Mouse (Mus musculus): ENCODE results near the gene Fst. TPM values are rescaled to one million over a fixed set of nuclear protein-coding genes. Genes with fewer than 3 reads are reported as not detected.

The Fst gene
- polyA plus RNA-seq, 1 experiment from 2014 or later = 81.2 TPM

DNA sequence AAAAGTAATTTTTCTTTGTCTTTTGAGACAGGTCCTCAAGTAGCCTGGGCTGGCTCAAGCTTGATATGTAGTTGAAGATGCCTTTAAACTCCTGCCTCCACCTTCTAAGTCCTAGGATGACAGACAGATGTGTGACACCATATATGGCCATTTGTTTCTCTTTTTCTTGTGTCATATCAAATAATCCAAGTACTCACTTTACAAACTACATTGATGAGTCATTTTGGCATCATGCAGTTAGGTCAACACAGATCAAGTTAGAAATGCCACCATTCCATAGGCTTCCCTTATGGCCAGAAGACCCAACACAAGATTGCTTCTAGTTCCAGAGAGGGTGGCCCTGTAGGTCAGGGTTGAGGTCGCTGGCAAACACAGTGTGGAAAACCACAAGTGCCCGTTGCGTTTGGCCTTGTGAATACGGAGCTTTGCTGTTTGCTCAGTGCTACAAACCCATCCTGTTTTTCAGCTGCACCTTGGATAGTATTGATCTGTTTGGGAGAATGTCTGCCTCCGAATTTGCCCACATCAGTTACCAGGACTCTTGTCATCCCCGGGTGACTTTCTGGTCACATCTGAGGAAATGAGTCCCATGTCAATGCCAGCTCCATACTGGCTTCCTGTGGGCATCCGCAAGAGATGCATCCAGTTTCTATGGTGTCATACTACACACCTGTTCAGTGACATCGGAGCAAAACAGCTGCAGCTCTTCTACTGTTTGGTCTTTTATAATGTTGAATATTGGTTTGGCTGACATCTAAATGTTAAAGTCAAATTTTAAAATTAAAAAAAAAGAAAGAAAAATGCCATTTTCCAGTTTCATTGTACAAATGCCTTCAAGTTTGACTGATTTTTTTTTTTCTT, 4.0 kb upstream of the Fst start:
- H3K27me3 ChIP-seq (ENCODE audit: control insufficient read depth, insufficient read depth, low read length) = no peaks in the 10 kb centered on the region
- H3K9ac ChIP-seq (replicated peaks; ENCODE audit: low read depth, low read length) = no peak overlapping the region
- no peaks in the 10 kb centered on the region for H3K36me3 ChIP-seq (ENCODE audit: control insufficient read depth, insufficient read depth, low read length)
- no peak overlapping the region for H3K27ac ChIP-seq (ENCODE audit: low read length)
- H3K4me2 ChIP-seq (replicated peaks; ENCODE audit: low read depth, low read length) = no peak overlapping the region
- 67% methylated on average over 8 of the region's 8 CpGs for WGBS
- H3K4me3 ChIP-seq (ENCODE audit: low read depth, low read length) = no peak overlapping the region
- no peaks in the 10 kb centered on the region for H3K4me1 ChIP-seq (ENCODE audit: control insufficient read depth, insufficient read depth, low read length)
- H3K9me3 ChIP-seq (ENCODE audit: control insufficient read depth, low read depth, low read length) = no peaks in the 10 kb centered on the region
- no peak for ATAC-seq (ENCODE audit: insufficient number of reproducible peaks, insufficient read depth, low FRiP score, low read depth)

GRCm38 (mm10) chr13:114460306-114460892, 1.6 kb upstream of the Fst start:
- peak; percentile 51 for ATAC-seq (ENCODE audit: insufficient number of reproducible peaks, insufficient read depth, low FRiP score, low read depth)
- no peaks in the 10 kb centered on the region for H3K36me3 ChIP-seq (ENCODE audit: control insufficient read depth, insufficient read depth, low read length)
- H3K9me3 ChIP-seq (ENCODE audit: control insufficient read depth, low read depth, low read length) = no peaks in the 10 kb centered on the region
- no peak overlapping the region for H3K9ac ChIP-seq (replicated peaks; ENCODE audit: low read depth, low read length)
- H3K27ac ChIP-seq (ENCODE audit: low read length) = no peak overlapping the region
- peak overlapping the region; percentile 96 for H3K4me2 ChIP-seq (replicated peaks; ENCODE audit: low read depth, low read length)
- WGBS = under 1% methylated on average over 29 of the region's 29 CpGs
- 0 out of 2 replicates have a peak, but pooled peaks cover 6% of the 10 kb centered on the region for H3K27me3 ChIP-seq (ENCODE audit: control insufficient read depth, insufficient read depth, low read length)
- H3K4me3 ChIP-seq (ENCODE audit: low read depth, low read length) = peak overlapping the region; percentile 50
- peaks cover 2% of the 10 kb centered on the region; the same call in 1 of the 2 replicates for H3K4me1 ChIP-seq (ENCODE audit: control insufficient read depth, insufficient read depth, low read length)

DNA sequence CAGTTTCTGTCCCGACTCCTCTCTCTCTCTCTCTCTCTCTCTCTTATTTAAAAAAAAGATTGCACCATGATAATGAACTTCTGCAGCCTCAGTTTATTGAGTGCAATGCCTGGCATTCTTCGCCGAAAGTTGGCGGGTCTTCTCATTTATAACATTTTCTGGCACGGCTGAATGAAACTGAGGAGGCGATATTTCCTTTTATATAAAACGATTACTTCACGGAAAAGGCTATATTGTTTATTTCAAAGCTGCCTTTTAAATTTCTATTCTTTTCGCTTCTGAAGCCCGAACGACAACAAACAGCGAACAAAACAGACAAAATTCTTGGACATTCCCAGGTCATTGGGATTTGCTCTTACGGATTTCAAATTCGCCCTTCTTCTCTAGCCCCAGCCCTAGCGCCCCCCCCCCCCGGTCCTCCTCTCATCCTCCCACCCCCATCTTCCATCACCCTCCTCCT, 980 bp upstream of the Fst start:
- Histone ChIP-seq H3K9ac (replicated peaks; ENCODE audit: low read depth, low read length) (peak overlapping the region; percentile 67; the same call in 1 of the 2 replicates), H3K4me1 (ENCODE audit: control insufficient read depth, insufficient read depth, low read length) (peaks cover 2% of the 10 kb centered on the region; the same call in 1 of the 2 replicates), H3K27me3 (ENCODE audit: control insufficient read depth, insufficient read depth, low read length) (0 out of 2 replicates have a peak, but pooled peaks cover 6% of the 10 kb centered on the region), H3K36me3 (ENCODE audit: control insufficient read depth, insufficient read depth, low read length) (no peaks in the 10 kb centered on the region), H3K4me2 (replicated peaks; ENCODE audit: low read depth, low read length) (peak overlapping the region; percentile 96), H3K4me3 (ENCODE audit: low read depth, low read length) (peak overlapping the region; percentile 50), H3K27ac (ENCODE audit: low read length) (peak overlapping the region; percentile 71), H3K9me3 (ENCODE audit: control insufficient read depth, low read depth, low read length) (no peaks in the 10 kb centered on the region)
- 2% methylated on average over 15 of the region's 16 CpGs for WGBS
- ATAC-seq (ENCODE audit: insufficient number of reproducible peaks, insufficient read depth, low FRiP score, low read depth) = no peak

GRCm38 (mm10) chr13:114458291-114458885, 363 bp downstream of the Fst start:
- H3K9me3 ChIP-seq (ENCODE audit: control insufficient read depth, low read depth, low read length) = no peaks in the 10 kb centered on the region
- no peaks in the 10 kb centered on the region for H3K36me3 ChIP-seq (ENCODE audit: control insufficient read depth, insufficient read depth, low read length)
- under 1% methylated on average over 56 of the region's 56 CpGs for WGBS
- peak overlapping the region; percentile 96 for H3K4me2 ChIP-seq (replicated peaks; ENCODE audit: low read depth, low read length)
- H3K27ac ChIP-seq (ENCODE audit: low read length) = peak overlapping the region; percentile 76; the same call in 1 of the 2 replicates
- H3K9ac ChIP-seq (replicated peaks; ENCODE audit: low read depth, low read length) = peak overlapping the region; percentile 67
- 0 out of 2 replicates have a peak, but pooled peaks cover 6% of the 10 kb centered on the region for H3K27me3 ChIP-seq (ENCODE audit: control insufficient read depth, insufficient read depth, low read length)
- ATAC-seq (ENCODE audit: insufficient number of reproducible peaks, insufficient read depth, low FRiP score, low read depth) = peak; percentile 64
- H3K4me1 ChIP-seq (ENCODE audit: control insufficient read depth, insufficient read depth, low read length) = peaks cover 2% of the 10 kb centered on the region; the same call in 1 of the 2 replicates
- H3K4me3 ChIP-seq (ENCODE audit: low read depth, low read length) = peak overlapping the region; percentile 50

DNA sequence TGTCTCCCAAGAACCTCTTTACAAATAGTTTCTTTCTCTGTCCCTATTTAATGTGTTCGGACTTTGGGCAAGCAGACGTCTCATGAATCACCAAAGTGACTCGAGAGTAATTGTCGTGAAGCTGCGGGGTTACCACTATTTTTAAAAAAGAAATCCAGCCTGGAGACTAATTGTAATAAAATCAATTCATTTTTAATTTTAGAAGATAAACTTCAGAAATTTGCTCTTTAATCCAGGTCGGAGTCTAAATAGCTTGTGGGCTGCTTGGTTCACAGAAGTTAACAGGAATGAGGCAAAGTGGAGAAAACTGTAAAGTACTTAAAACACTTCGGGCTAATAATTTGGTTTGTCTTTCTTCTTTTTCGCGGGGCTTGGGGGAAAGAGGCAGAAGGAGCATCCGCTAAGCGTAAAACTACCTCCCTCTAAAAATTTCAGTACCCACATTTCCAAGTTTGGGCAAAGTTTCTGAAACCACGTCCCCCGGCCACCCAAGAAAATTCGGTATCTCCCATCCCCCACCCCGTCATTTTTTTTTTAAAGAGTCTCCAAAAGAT, 1.1 kb downstream of the Fst start:
- ATAC-seq (ENCODE audit: insufficient number of reproducible peaks, insufficient read depth, low FRiP score, low read depth) = no peak
- no peaks in the 10 kb centered on the region for H3K9me3 ChIP-seq (ENCODE audit: control insufficient read depth, low read depth, low read length)
- 0 out of 2 replicates have a peak, but pooled peaks cover 6% of the 10 kb centered on the region for H3K27me3 ChIP-seq (ENCODE audit: control insufficient read depth, insufficient read depth, low read length)
- peak overlapping the region; percentile 76; the same call in 1 of the 2 replicates for H3K27ac ChIP-seq (ENCODE audit: low read length)
- H3K36me3 ChIP-seq (ENCODE audit: control insufficient read depth, insufficient read depth, low read length) = no peaks in the 10 kb centered on the region
- H3K4me2 ChIP-seq (replicated peaks; ENCODE audit: low read depth, low read length) = peak overlapping the region; percentile 96
- peak overlapping the region; percentile 50 for H3K4me3 ChIP-seq (ENCODE audit: low read depth, low read length)
- H3K9ac ChIP-seq (replicated peaks; ENCODE audit: low read depth, low read length) = peak overlapping the region; percentile 67
- 1% methylated on average over 15 of the region's 15 CpGs for WGBS
- peaks cover 2% of the 10 kb centered on the region; the same call in 1 of the 2 replicates for H3K4me1 ChIP-seq (ENCODE audit: control insufficient read depth, insufficient read depth, low read length)

- Histone ChIP-seq H3K4me3 (ENCODE audit: low read depth, low read length) (peak overlapping the region; percentile 50), H3K27me3 (ENCODE audit: control insufficient read depth, insufficient read depth, low read length) (0 out of 2 replicates have a peak, but pooled peaks cover 6% of the 10 kb centered on the region), H3K9ac (replicated peaks; ENCODE audit: low read depth, low read length) (peak overlapping the region; percentile 50), H3K9me3 (ENCODE audit: control insufficient read depth, low read depth, low read length) (no peaks in the 10 kb centered on the region), H3K27ac (ENCODE audit: low read length) (peak overlapping the region; percentile 22; the same call in 1 of the 2 replicates), H3K4me2 (replicated peaks; ENCODE audit: low read depth, low read length) (peak overlapping the region; percentile 96), H3K4me1 (ENCODE audit: control insufficient read depth, insufficient read depth, low read length) (peaks cover 2% of the 10 kb centered on the region; the same call in 1 of the 2 replicates), H3K36me3 (ENCODE audit: control insufficient read depth, insufficient read depth, low read length) (no peaks in the 10 kb centered on the region)
- ATAC-seq (ENCODE audit: insufficient number of reproducible peaks, insufficient read depth, low FRiP score, low read depth) = no peak
- 2% methylated on average over 44 of the region's 44 CpGs for WGBS
These were observed 1.8 kb downstream of the Fst start for GRCm38 (mm10) chr13:114456766-114457566.

GRCm38 (mm10) chr13:114456224-114456623, 2.5 kb downstream of the Fst start:
- H3K27me3 ChIP-seq (ENCODE audit: control insufficient read depth, insufficient read depth, low read length) = 0 out of 2 replicates have a peak, but pooled peaks cover 6% of the 10 kb centered on the region

More at GRCm38 (mm10) chr13:114456224-114456623, 2.5 kb downstream of the Fst start:
- ATAC-seq (ENCODE audit: insufficient number of reproducible peaks, insufficient read depth, low FRiP score, low read depth) = 0 out of 2 replicates have a peak, but pooled peaks have one; percentile 20
- no peak overlapping the region for H3K9ac ChIP-seq (replicated peaks; ENCODE audit: low read depth, low read length)
- no peaks in the 10 kb centered on the region for H3K9me3 ChIP-seq (ENCODE audit: control insufficient read depth, low read depth, low read length)
- 3% methylated on average over 14 of the region's 14 CpGs for WGBS
- no peak overlapping the region for H3K27ac ChIP-seq (ENCODE audit: low read length)
- H3K36me3 ChIP-seq (ENCODE audit: control insufficient read depth, insufficient read depth, low read length) = no peaks in the 10 kb centered on the region
- peak overlapping the region; percentile 50 for H3K4me3 ChIP-seq (ENCODE audit: low read depth, low read length)
- peaks cover 2% of the 10 kb centered on the region; the same call in 1 of the 2 replicates for H3K4me1 ChIP-seq (ENCODE audit: control insufficient read depth, insufficient read depth, low read length)
- H3K4me2 ChIP-seq (replicated peaks; ENCODE audit: low read depth, low read length) = peak overlapping the region; percentile 96
